Mouse (Mus musculus): Measurements from ENCODE around the gene Tmcc1.

The Tmcc1 gene

GRCm38 (mm10) chr6:115968700-115969099 lies 224.6 kb downstream of the Tmcc1 start:
- no peak for DNase-seq

Measured in kidney, postnatal 36 days (tissue).